Mouse (Mus musculus): Measurements from ENCODE around the gene Cltc.

The Cltc gene

GRCm38 (mm10) chr11:86759886-86760285, 2.5 kb upstream of the Cltc start:
- no peak overlapping the region for H3K4me3 ChIP-seq (replicated peaks; ENCODE audit: low read length)
- peaks cover 28% of the 10 kb centered on the region for H3K4me1 ChIP-seq (replicated peaks; ENCODE audit: low read depth, low read length)
- peaks cover 5% of the 10 kb centered on the region; the same call in 1 of the 2 replicates for H3K36me3 ChIP-seq (ENCODE audit: insufficient read depth, low read length)
- TF ChIP-seq POU5F1 (IDR thresholded peaks at IDR 0.05; ENCODE audit: borderline replicate concordance, low read length) (no peak), CTCF (conservative IDR thresholded peaks at IDR 0.05; ENCODE audit: low read length) (no peak), NANOG (IDR thresholded peaks at IDR 0.05; ENCODE audit: borderline replicate concordance, low read length) (no peak)
- no peaks in the 10 kb centered on the region for H3K27me3 ChIP-seq (ENCODE audit: insufficient read depth, low read length)
- no peaks in the 10 kb centered on the region for H3K9me3 ChIP-seq (ENCODE audit: low read length)

- no peak for TF ChIP-seq NANOG (IDR thresholded peaks at IDR 0.05; ENCODE audit: borderline replicate concordance, low read length)
- no peak for TF ChIP-seq POU5F1 (IDR thresholded peaks at IDR 0.05; ENCODE audit: borderline replicate concordance, low read length)
- no peak for TF ChIP-seq CTCF (conservative IDR thresholded peaks at IDR 0.05; ENCODE audit: low read length)
- Histone ChIP-seq H3K4me1 (replicated peaks; ENCODE audit: low read depth, low read length) (peaks cover 33% of the 10 kb centered on the region), H3K4me3 (replicated peaks; ENCODE audit: low read length) (peak overlapping the region; percentile 100; the same call in 1 of the 2 replicates), H3K9me3 (ENCODE audit: low read length) (no peaks in the 10 kb centered on the region), H3K36me3 (ENCODE audit: insufficient read depth, low read length) (peaks cover 10% of the 10 kb centered on the region; the same call in 1 of the 2 replicates), H3K27me3 (ENCODE audit: insufficient read depth, low read length) (no peaks in the 10 kb centered on the region)
Measured at GRCm38 (mm10) chr11:86759226-86759625, 1.9 kb upstream of the Cltc start.

GRCm38 (mm10) chr11:86758559-86758958, 1.2 kb upstream of the Cltc start:
- Histone ChIP-seq H3K9me3 (ENCODE audit: low read length) (no peaks in the 10 kb centered on the region), H3K36me3 (ENCODE audit: insufficient read depth, low read length) (peaks cover 15% of the 10 kb centered on the region), H3K4me1 (replicated peaks; ENCODE audit: low read depth, low read length) (peaks cover 38% of the 10 kb centered on the region), H3K27me3 (ENCODE audit: insufficient read depth, low read length) (no peaks in the 10 kb centered on the region), H3K4me3 (replicated peaks; ENCODE audit: low read length) (peak overlapping the region; percentile 100)
- TF ChIP-seq NANOG (IDR thresholded peaks at IDR 0.05; ENCODE audit: borderline replicate concordance, low read length) = no peak
- no peak for TF ChIP-seq CTCF (conservative IDR thresholded peaks at IDR 0.05; ENCODE audit: low read length)
- TF ChIP-seq POU5F1 (IDR thresholded peaks at IDR 0.05; ENCODE audit: borderline replicate concordance, low read length) = no peak

- peaks cover 45% of the 10 kb centered on the region for H3K4me1 ChIP-seq (replicated peaks; ENCODE audit: low read depth, low read length)
- no peaks in the 10 kb centered on the region for H3K9me3 ChIP-seq (ENCODE audit: low read length)
- H3K27me3 ChIP-seq (ENCODE audit: insufficient read depth, low read length) = no peaks in the 10 kb centered on the region
- peaks cover 26% of the 10 kb centered on the region for H3K36me3 ChIP-seq (ENCODE audit: insufficient read depth, low read length)
- H3K4me3 ChIP-seq (replicated peaks; ENCODE audit: low read length) = peak overlapping the region; percentile 100
- TF ChIP-seq NANOG (IDR thresholded peaks at IDR 0.05; ENCODE audit: borderline replicate concordance, low read length) (no peak), POU5F1 (IDR thresholded peaks at IDR 0.05; ENCODE audit: borderline replicate concordance, low read length) (no peak), CTCF (conservative IDR thresholded peaks at IDR 0.05; ENCODE audit: low read length) (no peak)
Measured at GRCm38 (mm10) chr11:86757142-86757479, 254 bp downstream of the Cltc start.

- no peak for TF ChIP-seq POU5F1 (IDR thresholded peaks at IDR 0.05; ENCODE audit: borderline replicate concordance, low read length)
- Histone ChIP-seq H3K4me3 (replicated peaks; ENCODE audit: low read length) (peak overlapping the region; percentile 100), H3K36me3 (ENCODE audit: insufficient read depth, low read length) (peaks cover 27% of the 10 kb centered on the region), H3K4me1 (replicated peaks; ENCODE audit: low read depth, low read length) (peaks cover 46% of the 10 kb centered on the region), H3K9me3 (ENCODE audit: low read length) (no peaks in the 10 kb centered on the region), H3K27me3 (ENCODE audit: insufficient read depth, low read length) (no peaks in the 10 kb centered on the region)
Measured at GRCm38 (mm10) chr11:86756156-86757141, 916 bp downstream of the Cltc start.

GRCm38 (mm10) chr11:86752404-86752803, 5.0 kb downstream of the Cltc start:
- TF ChIP-seq POU5F1 (IDR thresholded peaks at IDR 0.05; ENCODE audit: borderline replicate concordance, low read length) = no peak
- TF ChIP-seq CTCF (conservative IDR thresholded peaks at IDR 0.05; ENCODE audit: low read length) = no peak
- no peak overlapping the region for H3K4me3 ChIP-seq (replicated peaks; ENCODE audit: low read length)
- H3K36me3 ChIP-seq (ENCODE audit: insufficient read depth, low read length) = peaks cover 27% of the 10 kb centered on the region
- H3K9me3 ChIP-seq (ENCODE audit: low read length) = no peaks in the 10 kb centered on the region
- no peaks in the 10 kb centered on the region for H3K27me3 ChIP-seq (ENCODE audit: insufficient read depth, low read length)
- H3K4me1 ChIP-seq (replicated peaks; ENCODE audit: low read depth, low read length) = peaks cover 46% of the 10 kb centered on the region

GRCm38 (mm10) chr11:86751010-86751409, 6.4 kb downstream of the Cltc start:
- Histone ChIP-seq H3K36me3 (ENCODE audit: insufficient read depth, low read length) (peaks cover 27% of the 10 kb centered on the region), H3K27me3 (ENCODE audit: insufficient read depth, low read length) (no peaks in the 10 kb centered on the region), H3K4me3 (replicated peaks; ENCODE audit: low read length) (no peak overlapping the region), H3K4me1 (replicated peaks; ENCODE audit: low read depth, low read length) (peaks cover 47% of the 10 kb centered on the region), H3K9me3 (ENCODE audit: low read length) (no peaks in the 10 kb centered on the region)
- TF ChIP-seq NANOG (IDR thresholded peaks at IDR 0.05; ENCODE audit: borderline replicate concordance, low read length) (no peak), CTCF (conservative IDR thresholded peaks at IDR 0.05; ENCODE audit: low read length) (no peak), POU5F1 (IDR thresholded peaks at IDR 0.05; ENCODE audit: borderline replicate concordance, low read length) (no peak)

- Histone ChIP-seq H3K36me3 (ENCODE audit: insufficient read depth, low read length) (peaks cover 26% of the 10 kb centered on the region), H3K4me1 (replicated peaks; ENCODE audit: low read depth, low read length) (peaks cover 45% of the 10 kb centered on the region), H3K27me3 (ENCODE audit: insufficient read depth, low read length) (no peaks in the 10 kb centered on the region), H3K9me3 (ENCODE audit: low read length) (no peaks in the 10 kb centered on the region), H3K4me3 (replicated peaks; ENCODE audit: low read length) (no peak overlapping the region)
- TF ChIP-seq CTCF (conservative IDR thresholded peaks at IDR 0.05; ENCODE audit: low read length) (no peak), POU5F1 (IDR thresholded peaks at IDR 0.05; ENCODE audit: borderline replicate concordance, low read length) (no peak), NANOG (IDR thresholded peaks at IDR 0.05; ENCODE audit: borderline replicate concordance, low read length) (no peak)
Measured at GRCm38 (mm10) chr11:86749776-86750423, 7.5 kb downstream of the Cltc start.

Measured in E14TG2a.4 (cell line).